Mouse (Mus musculus) CH12.LX (cell line): ENCODE data around the gene Msantd2. TPM values are rescaled to one million over a fixed set of nuclear protein-coding genes. Genes with fewer than 3 reads are reported as not detected.

Experiments used
- DNase-seq: peaks from one replicate; pipeline ENCODE4 v3.0.0-alpha.2; 2013; ENCODE audit errors: extremely low read depth
- H3K27ac ChIP-seq: 2 replicates; pipeline ENCODE4 v1.5.1; 2012; ENCODE audit warnings: low read depth, mild to moderate bottlenecking, control low read depth, moderate library complexity; ENCODE audit not compliant: insufficient read depth
- H3K27me3 ChIP-seq: replicated peaks from 2 replicates; pipeline ENCODE3; 2012; ENCODE audit warnings: inconsistent platforms
- H3K36me3 ChIP-seq, 2 experiments: replicated peaks in 1 of 2; 2 replicates each; pipeline versions ENCODE3 to v1.6.1; 2012; ENCODE audit warnings: inconsistent platforms in 1 of 2, low read length in 1 of 2, mild to moderate bottlenecking in 1 of 2, mixed read lengths in 1 of 2, moderate library complexity in 1 of 2; ENCODE audit not compliant: control insufficient read depth in 1 of 2, insufficient read depth in 1 of 2
- H3K4me1 ChIP-seq, 2 experiments: 2 replicates each; pipeline ENCODE4 v1.6.1; 2012; ENCODE audit warnings: inconsistent platforms in 1 of 2, moderate library complexity in 1 of 2; ENCODE audit not compliant: insufficient read depth in 2 of 2, control insufficient read depth in 1 of 2
- H3K4me2 ChIP-seq: 2 replicates; pipeline ENCODE4 v1.6.1; 2012; ENCODE audit warnings: low read depth, mild to moderate bottlenecking, control low read depth; ENCODE audit not compliant: poor library complexity, insufficient read depth, severe bottlenecking
- H3K4me3 ChIP-seq, 3 experiments: fragments of 150-350 bp in 1 of 3; sonication (generic) in 1 of 3; replicated peaks in 1 of 3; 2 replicates each; pipeline versions ENCODE3 to v1.5.1; 2011 to 2012; ENCODE audit warnings: low read depth in 2 of 3, low read length in 2 of 3, mild to moderate bottlenecking in 2 of 3, moderate library complexity in 2 of 3, control low read depth in 1 of 3, improper control_type of control experiment in 1 of 3, inconsistent platforms in 1 of 3, mixed read lengths in 1 of 3; ENCODE audit not compliant: poor library complexity in 1 of 3
- H3K79me2 ChIP-seq: replicated peaks from 2 replicates; pipeline ENCODE4 v1.6.1; 2012; ENCODE audit warnings: mild to moderate bottlenecking, moderate library complexity; ENCODE audit not compliant: control insufficient read depth, poor library complexity, insufficient read depth, severe bottlenecking; ENCODE audit errors: extremely low read depth
- H3K9ac ChIP-seq: 2 replicates; pipeline ENCODE4 v1.6.1; 2012; ENCODE audit warnings: low read depth, mild to moderate bottlenecking, control low read depth, moderate library complexity; ENCODE audit not compliant: insufficient read depth
- H3K9me3 ChIP-seq: replicated peaks from 2 replicates; pipeline ENCODE3; 2012; ENCODE audit warnings: low read length, inconsistent platforms, mixed read lengths
- BHLHE40 ChIP-seq: IDR thresholded peaks from 2 replicates; pipeline ENCODE4 v1.6.1; 2011; ENCODE audit warnings: mild to moderate bottlenecking, low read depth, low read length, improper control_type of control experiment
- CHD1 ChIP-seq: IDR thresholded peaks from 2 replicates; pipeline ENCODE4 v1.6.1; 2012; ENCODE audit warnings: low read depth, low read length, improper control_type of control experiment, inconsistent platforms
- CTCF ChIP-seq, 2 experiments: IDR thresholded peaks in 1 of 2; conservative IDR thresholded peaks in 1 of 2; 2 replicates each; pipeline ENCODE4 v1.5.1; 2011 to 2012; ENCODE audit warnings: low read depth in 2 of 2, low read length in 2 of 2, improper control_type of control experiment in 1 of 2, inconsistent platforms in 1 of 2, mild to moderate bottlenecking in 1 of 2, moderate library complexity in 1 of 2
- E2F4 ChIP-seq: IDR thresholded peaks from 2 replicates; pipeline ENCODE4 v1.6.1; 2011; ENCODE audit warnings: low read depth, low read length, improper control_type of control experiment; ENCODE audit not compliant: insufficient replicate concordance
- ELF1 ChIP-seq: IDR thresholded peaks from 2 replicates; pipeline ENCODE4 v1.6.1; 2014; ENCODE audit warnings: low read depth, mild to moderate bottlenecking, inconsistent platforms, low read length, improper control_type of control experiment
- EP300 ChIP-seq: IDR thresholded peaks from 2 replicates; pipeline ENCODE4 v1.6.1; 2011; ENCODE audit warnings: low read length, improper control_type of control experiment
- ETS1 ChIP-seq: conservative IDR thresholded peaks from 2 replicates; pipeline ENCODE4 v1.6.1; 2012; ENCODE audit warnings: low read depth, mild to moderate bottlenecking, inconsistent platforms, low read length, improper control_type of control experiment, moderate library complexity
- GABPA ChIP-seq: IDR thresholded peaks from 2 replicates; pipeline ENCODE4 v1.6.1; 2012; ENCODE audit warnings: low read depth, low read length, improper control_type of control experiment, inconsistent platforms; ENCODE audit not compliant: insufficient replicate concordance
- HCFC1 ChIP-seq: IDR thresholded peaks from 2 replicates; pipeline ENCODE4 v1.6.1; 2012; ENCODE audit warnings: low read depth, mild to moderate bottlenecking, inconsistent platforms, low read length, improper control_type of control experiment
- IRF4 ChIP-seq: IDR thresholded peaks from 2 replicates; pipeline ENCODE4 v1.6.1; 2014; ENCODE audit warnings: low read depth, mild to moderate bottlenecking, inconsistent platforms, low read length, improper control_type of control experiment
- JUN ChIP-seq: IDR thresholded peaks from 2 replicates; pipeline ENCODE4 v1.6.1; 2011; ENCODE audit warnings: low read depth, mild to moderate bottlenecking, low read length, improper control_type of control experiment, moderate library complexity; ENCODE audit not compliant: insufficient read depth
- JUND ChIP-seq: conservative IDR thresholded peaks from 2 replicates; pipeline ENCODE4 v1.6.1; 2011; ENCODE audit warnings: low read depth, low read length, improper control_type of control experiment
- MAFK ChIP-seq: IDR thresholded peaks from 2 replicates; pipeline ENCODE4 v1.6.1; 2011; ENCODE audit warnings: low read length, improper control_type of control experiment; ENCODE audit not compliant: insufficient replicate concordance
- MAX ChIP-seq: IDR thresholded peaks from 2 replicates; pipeline ENCODE4 v1.6.1; 2011; ENCODE audit warnings: low read length, improper control_type of control experiment
- MAZ ChIP-seq: IDR thresholded peaks from 2 replicates; pipeline ENCODE4 v1.6.1; 2012; ENCODE audit warnings: low read depth, mild to moderate bottlenecking, inconsistent platforms, low read length, improper control_type of control experiment, moderate library complexity
- MEF2A ChIP-seq: IDR thresholded peaks from 2 replicates; pipeline ENCODE4 v1.6.1; 2014; ENCODE audit warnings: low read depth, mild to moderate bottlenecking, inconsistent platforms, low read length, improper control_type of control experiment, borderline replicate concordance
- MXI1 ChIP-seq: IDR thresholded peaks from 2 replicates; pipeline ENCODE4 v1.6.1; 2011; ENCODE audit warnings: mild to moderate bottlenecking, low read depth, low read length, improper control_type of control experiment
- MYC ChIP-seq: IDR thresholded peaks from 2 replicates; pipeline ENCODE4 v1.6.1; 2011; ENCODE audit warnings: low read depth, mild to moderate bottlenecking, improper control_type of control experiment, low read length
- NELFE ChIP-seq: IDR thresholded peaks from 2 replicates; pipeline ENCODE4 v1.6.1; 2011; ENCODE audit warnings: low read depth, low read length, improper control_type of control experiment
- NRF1 ChIP-seq: IDR thresholded peaks from 2 replicates; pipeline ENCODE4 v1.6.1; 2014; ENCODE audit warnings: low read depth, mild to moderate bottlenecking, inconsistent platforms, low read length, improper control_type of control experiment, moderate library complexity
- POLR2A ChIP-seq: IDR thresholded peaks from 2 replicates; pipeline ENCODE4 v1.6.1; 2011; ENCODE audit warnings: low read depth, mild to moderate bottlenecking, improper control_type of control experiment, low read length
- RAD21 ChIP-seq: IDR thresholded peaks from 2 replicates; pipeline ENCODE4 v1.6.1; 2011; ENCODE audit warnings: low read depth, mild to moderate bottlenecking, low read length, improper control_type of control experiment, moderate library complexity
- RCOR1 ChIP-seq: conservative IDR thresholded peaks from 2 replicates; pipeline ENCODE4 v1.6.1; 2012; ENCODE audit warnings: low read depth, mild to moderate bottlenecking, inconsistent platforms, low read length, improper control_type of control experiment
- TBP ChIP-seq: conservative IDR thresholded peaks from 2 replicates; pipeline ENCODE4 v1.6.1; 2011; ENCODE audit warnings: low read depth, low read length, improper control_type of control experiment
- TCF12 ChIP-seq: IDR thresholded peaks from 2 replicates; pipeline ENCODE4 v1.6.1; 2014; ENCODE audit warnings: low read depth, mild to moderate bottlenecking, inconsistent platforms, low read length, improper control_type of control experiment
- ZKSCAN1 ChIP-seq: IDR thresholded peaks from 2 replicates; pipeline ENCODE4 v1.6.1; 2012; ENCODE audit warnings: low read depth, inconsistent platforms, low read length, improper control_type of control experiment, borderline replicate concordance
- ZMIZ1 ChIP-seq: IDR thresholded peaks from 2 replicates; pipeline ENCODE4 v1.6.1; 2012; ENCODE audit warnings: low read depth, mild to moderate bottlenecking, inconsistent platforms, low read length, improper control_type of control experiment
- dilution Hi-C: fragments of 300-500 bp; cut with MboI; formaldehyde crosslinking; loops from 2 replicates; pipeline ENCODE4 v1.14.3; 2020; ENCODE audit warnings: low sequenced_read_pairs; ENCODE audit not compliant: extremely low pct_unique_long_range_greater_than_20kb, extremely low pct_ligation_motif_present
- in situ Hi-C: fragments of 300-500 bp; cut with MboI; formaldehyde crosslinking; loops from 3 replicates; pipeline ENCODE4 v1.14.3; 2019; ENCODE audit warnings: low sequenced_read_pairs, low pct_ligation_motif_present, low pct_unique_long_range_greater_than_20kb, mixed read lengths
- polyA plus RNA-seq: library from polyadenylated mRNA; unstranded; fragments of >175 nt; gene quantifications from 2 replicates; pipeline ENCODE4 v1.2.1, GENCODE M21; 2012; ENCODE audit warnings: low read depth; ENCODE audit not compliant: insufficient read length
- total RNA-seq, 2 experiments: library from RNA; depleted of rRNA; stranded (reverse); fragments of 300-350 nt in 1 of 2; fragments of >200 nt in 1 of 2; gene quantifications; 2 replicates each; pipeline ENCODE4 v1.2.3; 2012 to 2014

Msantd2 gene
- total and polyA plus RNA-seq, 3 experiments: 11.9 to 16.8 (median 13.8) TPM

GRCm38 (mm10) chr9:37543869-37544440, 54.8 kb downstream of the Msantd2 start:
- no peaks in the 10 kb centered on the region for H3K9me3 ChIP-seq
- TF ChIP-seq MEF2A (no peak), MYC (no peak), RAD21 (no peak), HCFC1 (no peak), TBP (0 out of 2 replicates have a peak, but pooled peaks have one; percentile 38), ETS1 (no peak), CTCF (conservative IDR thresholded peaks at IDR 0.05 in 1 of 2, IDR thresholded peaks at IDR 0.05 in 1 of 2; ENCODE audit: low read depth in 2 of 2, low read length in 2 of 2) (no peak), NRF1 (no peak), POLR2A (peak; percentile 36; the same call in 1 of the 2 replicates), JUN (no peak), IRF4 (peak; percentile 80)
- TF ChIP-seq, all 38 proteins: peak for 3
- Histone ChIP-seq H3K4me2 (peak overlapping the region; percentile 72), H3K4me3 (peak overlapping the region in 2 of 3 experiments; percentile 30 to 50), H3K9ac (peak overlapping the region; percentile 23; the same call in 1 of the 2 replicates), H3K79me2 (no peaks in the 10 kb centered on the region), H3K27me3 (peaks cover 2% of the 10 kb centered on the region), H3K27ac (no peak overlapping the region), H3K4me1 (peaks cover 5 to 16% of the 10 kb centered on the region in 2 experiments), H3K36me3 (no peaks in the 10 kb centered on the region)
- dilution Hi-C loops (no loop called here), in situ Hi-C loops (loop anchor here (10.0 kb wide), 2 partner anchors 81 to 119 kb away; no protein-coding TSS in a partner anchor)
- no peak for DNase-seq

GRCm38 (mm10) chr9:37544447-37545165, 55.5 kb downstream of the Msantd2 start:
- no peaks in the 10 kb centered on the region for H3K36me3 ChIP-seq
- peak; percentile 84 for DNase-seq
- H3K4me3 ChIP-seq: peak overlapping the region; percentile 30 to 50 (median 46)
- dilution Hi-C loops (no loop called here), in situ Hi-C loops (loop anchor here (10.0 kb wide), 2 partner anchors 80 to 120 kb away; no protein-coding TSS in a partner anchor)
- peak overlapping the region; percentile 72 for H3K4me2 ChIP-seq
- H3K79me2 ChIP-seq: no peaks in the 10 kb centered on the region
- H3K27me3 ChIP-seq: peaks cover 2% of the 10 kb centered on the region
- peaks cover 5 to 16% of the 10 kb centered on the region in 2 experiments for H3K4me1 ChIP-seq
- H3K9ac ChIP-seq: peak overlapping the region; percentile 23; the same call in 1 of the 2 replicates
- peak overlapping the region; percentile 31; the same call in 1 of the 2 replicates for H3K27ac ChIP-seq
- no peaks in the 10 kb centered on the region for H3K9me3 ChIP-seq
- no peak for TF ChIP-seq CHD1
- TF ChIP-seq TCF12: 0 out of 2 replicates have a peak, but pooled peaks have one; percentile 23
- TF ChIP-seq MAZ: peak; percentile 94
- TF ChIP-seq MXI1: peak; percentile 91
- TF ChIP-seq EP300: peak; percentile 33; the same call in 1 of the 2 replicates
- peak; percentile 74 for TF ChIP-seq IRF4
- no peak for TF ChIP-seq POLR2A
- no peak for TF ChIP-seq MAFK
- peak; percentile 52; the same call in 1 of the 2 replicates for TF ChIP-seq NELFE
- no peak for TF ChIP-seq RCOR1
- TF ChIP-seq JUND: no peak
- TF ChIP-seq JUN: no peak
- TF ChIP-seq RAD21: peak; percentile 61
- peak; percentile 71 for TF ChIP-seq ELF1
- peak; percentile 20; the same call in 1 of the 2 replicates for TF ChIP-seq ZKSCAN1
- TF ChIP-seq BHLHE40: peak; percentile 40; the same call in 1 of the 2 replicates
- TF ChIP-seq GABPA: no peak
- no peak for TF ChIP-seq TBP
- 0 out of 2 replicates have a peak, but pooled peaks have one; percentile 57 for TF ChIP-seq MAX
- TF ChIP-seq ZMIZ1: no peak
- peak; percentile 55; the same call in 1 of the 2 replicates for TF ChIP-seq ETS1
- TF ChIP-seq E2F4: no peak
- TF ChIP-seq CTCF (conservative IDR thresholded peaks at IDR 0.05 in 1 of 2, IDR thresholded peaks at IDR 0.05 in 1 of 2; ENCODE audit: low read depth in 2 of 2, low read length in 2 of 2): peak; percentile 12 to 94; a peak in 3 of 4 replicates
